Mouse (Mus musculus) heart, adult 2 months (tissue): Measurements from ENCODE around the gene Rit1.
"Not testable (repeated sequence)": the region's sequence is repeated elsewhere in the genome, so short reads cannot be mapped to it uniquely, and the experiment has no call there.

Experiments used
- CTCF ChIP-seq: fragments of 200-600 bp; IDR thresholded peaks from 2 replicates; pipeline ENCODE4 v1.8.1; 2022; ENCODE audit warnings: antibody characterized with exemption, mild to moderate bottlenecking, moderate library complexity
- POLR2A ChIP-seq: fragments of 200-500 bp; IDR thresholded peaks from 2 replicates; pipeline ENCODE4 v1.6.1; 2011; ENCODE audit warnings: mild to moderate bottlenecking, low read depth, low read length, control low read depth; ENCODE audit not compliant: insufficient read depth

GRCm38 (mm10) chr3:88771941-88772280, 55.3 kb downstream of the Rit1 start:
- not testable (repeated sequence) for TF ChIP-seq CTCF, POLR2A
